Mouse (Mus musculus) small intestine, adult 2 months (tissue): ENCODE measurements around the gene Pdcd11. TPM values are rescaled to one million over a fixed set of nuclear protein-coding genes. Genes with fewer than 3 reads are reported as not detected.

Source experiments
- H3K27ac ChIP-seq: fragments of 200-500 bp; 2 replicates; pipeline ENCODE4 v1.5.1; 2012; ENCODE audit warnings: low read depth, low read length, control low read depth, inconsistent platforms; ENCODE audit not compliant: insufficient read depth
- H3K27me3 ChIP-seq: fragments of 200-500 bp; 2 replicates; pipeline ENCODE4 v1.6.1; 2012; ENCODE audit warnings: mild to moderate bottlenecking, moderate library complexity, low read length, inconsistent platforms; ENCODE audit not compliant: control insufficient read depth, insufficient read depth
- H3K36me3 ChIP-seq: fragments of 200-500 bp; 2 replicates; pipeline ENCODE4 v1.6.1; 2012; ENCODE audit warnings: mild to moderate bottlenecking, low read length, control low read depth, inconsistent platforms; ENCODE audit not compliant: control insufficient read depth, insufficient read depth
- H3K4me1 ChIP-seq: fragments of 200-500 bp; 2 replicates; pipeline ENCODE4 v1.6.1; 2012; ENCODE audit warnings: low read length, inconsistent platforms, mixed read lengths; ENCODE audit not compliant: control insufficient read depth, insufficient read depth, insufficient read length
- H3K4me3 ChIP-seq: fragments of 200-500 bp; 2 replicates; pipeline ENCODE4 v1.5.1; 2012; ENCODE audit warnings: low read depth, mild to moderate bottlenecking, control low read depth, inconsistent platforms, low read length, moderate library complexity
- CTCF ChIP-seq: fragments of 200-500 bp; IDR thresholded peaks from 2 replicates; pipeline ENCODE4 v1.5.1; 2012; ENCODE audit warnings: low read depth, mild to moderate bottlenecking, control low read depth, inconsistent platforms, low read length, moderate library complexity, mixed read lengths; ENCODE audit not compliant: insufficient replicate concordance, insufficient read length; ENCODE audit errors: extremely low read depth
- POLR2A ChIP-seq: fragments of 200-500 bp; IDR thresholded peaks from 2 replicates; pipeline ENCODE4 v1.6.1; 2012; ENCODE audit warnings: low read depth, mild to moderate bottlenecking, control low read depth, inconsistent platforms, low read length, moderate library complexity
- WGBS: fragments of 180-500 bp; shearing (Covaris S2); methylation state at CpG from one replicate; pipeline ENCODE4 v1.1.7; 2018; 5-methylcytosine and 5-hydroxymethylcytosine counted together
- polyA plus RNA-seq: library from polyadenylated mRNA; depleted of rRNA; stranded (reverse); fragments of >200 nt; gene quantifications from 2 replicates; pipeline ENCODE4 v1.2.3, GENCODE M21; 2012; rRNA removed

The Pdcd11 gene
- polyA plus RNA-seq, 1 experiment, result 4.3 TPM

GRCm38 (mm10) chr19:47179272-47179809 lies 88.8 kb downstream of the Pdcd11 start:
- peaks cover 20% of the 10 kb centered on the region for H3K27me3 ChIP-seq
- WGBS, result 4% methylated on average over 33 of the region's 42 CpGs
- H3K4me1 ChIP-seq, result peaks cover 3% of the 10 kb centered on the region; the same call in 1 of the 2 replicates
- TF ChIP-seq POLR2A, result no peak
- no peak for TF ChIP-seq CTCF
- peak overlapping the region; percentile 56 for H3K4me3 ChIP-seq
- H3K36me3 ChIP-seq, result no peaks in the 10 kb centered on the region
- H3K27ac ChIP-seq, result no peak overlapping the region

GRCm38 (mm10) chr19:47180011-47180410 lies 89.4 kb downstream of the Pdcd11 start:
- Histone ChIP-seq H3K4me3 (no peak overlapping the region), H3K4me1 (peaks cover 3% of the 10 kb centered on the region; the same call in 1 of the 2 replicates), H3K36me3 (no peaks in the 10 kb centered on the region), H3K27me3 (peaks cover 20% of the 10 kb centered on the region), H3K27ac (no peak overlapping the region)
- TF ChIP-seq CTCF (no peak), POLR2A (no peak)
- WGBS, result 29% methylated on average over 8 of the region's 8 CpGs

Other genes with a start within 250 kb of the Pdcd11 start
- gene Ina, start 76.1 kb upstream of the Pdcd11 start, polyA plus RNA-seq, result 0.39 and 0.53 TPM in 2 replicates
- 4.4 and 6.1 TPM in 2 replicates for gene Nt5c2, start 75.6 kb upstream of the Pdcd11 start, polyA plus RNA-seq
- gene Pcgf6, start 39.9 kb upstream of the Pdcd11 start, polyA plus RNA-seq, result 4.1 and 4.4 TPM in 2 replicates
- gene Taf5, start 23.0 kb upstream of the Pdcd11 start, polyA plus RNA-seq, result 2.1 and 3.2 TPM in 2 replicates
- 17.8 and 34.7 TPM in 2 replicates for gene Usmg5, start 121 bp upstream of the Pdcd11 start, polyA plus RNA-seq
- 3.6 and 6.1 TPM in 2 replicates for gene Calhm2, start 47.5 kb downstream of the Pdcd11 start, polyA plus RNA-seq
- gene Calhm1, start 53.5 kb downstream of the Pdcd11 start, polyA plus RNA-seq, result not detected in 2 replicates
- gene Calhm3, start 67.0 kb downstream of the Pdcd11 start, polyA plus RNA-seq, result 0.27 TPM in 1 of 2 replicates, not detected in the other
- 2.8 and 6.7 TPM in 2 replicates for gene Neurl1a, start 88.1 kb downstream of the Pdcd11 start, polyA plus RNA-seq